Mouse (Mus musculus) lung, embryonic 14.5 days (tissue): ENCODE data around the gene Gfra1. TPM values are rescaled to one million over a fixed set of nuclear protein-coding genes. Genes with fewer than 3 reads are reported as not detected.

Experiments
- ATAC-seq: fragments of 200-750 bp; cut with Nextera tagmentation; 2 replicates; pipeline ENCODE4 v1.8.0; 2017; ENCODE audit warnings: mild to moderate bottlenecking, moderate TSS enrichment, moderate library complexity; ENCODE audit not compliant: insufficient read depth
- DNase-seq: peaks from one replicate; pipeline ENCODE4 v3.0.0-alpha.2; 2015
- H3K27ac ChIP-seq: fragments of 300-500 bp; sonication (generic); 2 replicates; pipeline ENCODE4 v1.5.1; 2014; ENCODE audit warnings: low read depth, mild to moderate bottlenecking, moderate library complexity
- H3K27me3 ChIP-seq: fragments of 300-500 bp; sonication (generic); 2 replicates; pipeline ENCODE4 v1.6.1; 2014; ENCODE audit warnings: low read length, control low read depth; ENCODE audit not compliant: insufficient read depth
- H3K36me3 ChIP-seq: fragments of 300-500 bp; sonication (generic); 2 replicates; pipeline ENCODE4 v1.6.1; 2014; ENCODE audit warnings: control low read depth; ENCODE audit not compliant: insufficient read depth
- H3K4me1 ChIP-seq: fragments of 300-500 bp; sonication (generic); 2 replicates; pipeline ENCODE4 v1.6.1; 2014; ENCODE audit warnings: antibody characterized with exemption, control low read depth; ENCODE audit not compliant: insufficient read depth
- H3K4me2 ChIP-seq: fragments of 300-500 bp; sonication (generic); 2 replicates; pipeline ENCODE4 v1.6.1; 2014; ENCODE audit warnings: mild to moderate bottlenecking
- H3K4me3 ChIP-seq: fragments of 300-500 bp; sonication (generic); 2 replicates; pipeline ENCODE4 v1.5.1; 2014; ENCODE audit warnings: low read depth, low read length
- H3K9ac ChIP-seq: fragments of 300-500 bp; sonication (generic); 2 replicates; pipeline ENCODE4 v1.6.1; 2014
- H3K9me3 ChIP-seq: fragments of 300-500 bp; sonication (generic); 2 replicates; pipeline ENCODE4 v1.6.1; 2016; ENCODE audit warnings: low read depth, low read length, control low read depth
- CTCF ChIP-seq: IDR thresholded peaks from 2 replicates; pipeline ENCODE4 v1.5.1; 2016; ENCODE audit warnings: antibody characterized with exemption, low read depth
- WGBS: fragments of 180-500 bp; shearing (Covaris S2); extraction: QIAGEN DNeasy Blood & Tissue Kit; methylation state at CpG from one replicate; pipeline ENCODE4 v1.1.7; 2014; 5-methylcytosine and 5-hydroxymethylcytosine counted together
- polyA plus RNA-seq: library from polyadenylated mRNA; unstranded; fragments of >200 nt; fragmentation: Nextera tagmentation; extraction: Ambion mirVana; gene quantifications from 2 replicates; pipeline ENCODE4 v1.2.1, GENCODE M21; 2014

The Gfra1 gene
- polyA plus RNA-seq, 1 experiment from 2014 or later = 6.7 TPM

- no peak overlapping the region for H3K4me2 ChIP-seq
- H3K27ac ChIP-seq = no peak overlapping the region
- no peaks in the 10 kb centered on the region for H3K4me1 ChIP-seq
- no peak overlapping the region for H3K4me3 ChIP-seq
- H3K9ac ChIP-seq = no peak overlapping the region
- no peaks in the 10 kb centered on the region for H3K9me3 ChIP-seq
- DNase-seq = no peak
- ATAC-seq = no peak
- 80% methylated on average over 4 of the region's 4 CpGs for WGBS
- no peaks in the 10 kb centered on the region for H3K27me3 ChIP-seq
- no peak for TF ChIP-seq CTCF
- no peaks in the 10 kb centered on the region for H3K36me3 ChIP-seq
Observed at GRCm38 (mm10) chr19:58428546-58428945, 27.2 kb downstream of the Gfra1 start.

DNA sequence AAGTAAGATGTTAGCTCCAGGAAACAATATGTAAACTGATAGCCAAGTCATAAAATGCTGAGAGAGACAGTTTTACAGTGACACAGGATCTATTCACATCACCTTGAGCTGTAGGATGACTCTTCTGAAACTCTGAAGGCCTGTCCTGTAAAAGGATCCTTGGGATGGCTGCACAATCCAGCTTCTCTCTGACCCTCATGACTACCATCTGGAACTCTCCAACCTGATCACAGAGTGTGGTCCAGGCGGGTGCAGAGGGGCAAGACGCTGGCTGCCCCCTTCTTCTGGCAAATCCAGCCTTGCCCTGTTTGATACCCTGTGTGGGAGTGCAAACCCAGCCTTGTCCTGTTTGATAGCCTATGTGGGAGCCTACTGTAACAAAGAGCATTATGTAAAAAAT is 28.4 kb downstream of the Gfra1 start:
- no peaks in the 10 kb centered on the region for H3K4me1 ChIP-seq
- no peak for DNase-seq
- H3K4me3 ChIP-seq = no peak overlapping the region
- H3K9me3 ChIP-seq = no peaks in the 10 kb centered on the region
- H3K9ac ChIP-seq = no peak overlapping the region
- H3K27me3 ChIP-seq = no peaks in the 10 kb centered on the region
- TF ChIP-seq CTCF = no peak
- WGBS = 87% methylated on average over 2 of the region's 2 CpGs
- no peaks in the 10 kb centered on the region for H3K36me3 ChIP-seq
- ATAC-seq = no peak
- H3K27ac ChIP-seq = no peak overlapping the region
- no peak overlapping the region for H3K4me2 ChIP-seq

DNA sequence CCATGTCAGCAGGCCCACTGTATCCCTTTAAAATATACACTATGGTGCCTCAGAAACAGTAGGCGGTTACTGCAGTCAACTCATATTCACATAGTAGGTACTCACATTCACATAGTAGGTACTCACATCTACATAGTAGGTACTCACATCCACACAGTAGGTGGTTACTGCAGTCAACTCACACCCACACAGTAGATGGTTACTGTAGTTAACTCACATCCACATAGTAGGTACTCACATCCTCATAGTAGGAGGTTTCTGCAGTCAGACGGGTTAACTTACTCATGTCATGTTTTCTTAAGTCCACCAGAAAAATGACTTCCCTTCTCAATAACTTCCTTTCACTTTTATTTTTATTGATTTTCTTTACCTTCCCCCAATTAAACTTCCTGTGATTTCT is 30.8 kb downstream of the Gfra1 start:
- 77% methylated on average over 2 of the region's 2 CpGs for WGBS
- DNase-seq = no peak
- H3K4me3 ChIP-seq = no peak overlapping the region

GRCm38 (mm10) chr19:58424179-58424578 is 31.5 kb downstream of the Gfra1 start:
- Histone ChIP-seq H3K27ac (no peak overlapping the region), H3K36me3 (no peaks in the 10 kb centered on the region), H3K4me3 (no peak overlapping the region), H3K4me2 (no peak overlapping the region), H3K27me3 (no peaks in the 10 kb centered on the region), H3K9ac (no peak overlapping the region), H3K4me1 (peaks cover 8% of the 10 kb centered on the region), H3K9me3 (no peaks in the 10 kb centered on the region)
- ATAC-seq (no peak), DNase-seq (peak; percentile 25)
- TF ChIP-seq CTCF = no peak
- 52% methylated on average over 3 of the region's 3 CpGs for WGBS

More for the DNA sequence above, 30.8 kb downstream of the Gfra1 start:
- ATAC-seq = no peak
- 0 out of 2 replicates have a peak, but pooled peaks cover under 1% of the 10 kb centered on the region for H3K4me1 ChIP-seq
- TF ChIP-seq CTCF = no peak
- H3K36me3 ChIP-seq = no peaks in the 10 kb centered on the region
- H3K9me3 ChIP-seq = no peaks in the 10 kb centered on the region
- no peak overlapping the region for H3K4me2 ChIP-seq
- H3K9ac ChIP-seq = no peak overlapping the region
- no peaks in the 10 kb centered on the region for H3K27me3 ChIP-seq
- no peak overlapping the region for H3K27ac ChIP-seq

DNA sequence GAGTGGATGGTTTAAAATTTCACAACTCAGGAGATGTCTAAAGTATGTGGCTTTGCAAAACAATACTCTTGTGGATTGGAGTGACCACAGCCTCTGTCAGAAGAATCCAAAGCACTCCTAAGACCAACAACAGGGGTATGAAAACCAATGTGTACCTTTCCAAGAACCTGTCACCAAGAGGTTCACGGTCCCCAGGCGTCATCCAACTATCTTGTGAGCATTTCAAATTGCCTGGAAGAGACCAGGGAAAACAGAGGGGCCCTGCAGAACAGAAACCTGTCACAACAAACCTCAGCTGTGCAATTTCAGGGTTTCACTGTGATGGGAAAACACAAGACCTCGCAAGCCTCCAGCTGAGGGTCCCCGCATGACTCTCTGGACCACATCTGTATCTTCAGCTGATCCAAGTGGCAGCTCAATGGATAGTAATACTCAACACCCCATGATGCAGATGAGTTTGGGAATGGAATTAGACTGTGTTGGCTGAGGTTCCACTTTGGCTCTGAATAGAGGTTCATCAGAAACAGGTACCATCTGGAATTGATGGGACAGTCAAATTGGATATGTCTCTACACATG is 32.7 kb downstream of the Gfra1 start:
- 86% methylated on average over 4 of the region's 4 CpGs for WGBS

DNA sequence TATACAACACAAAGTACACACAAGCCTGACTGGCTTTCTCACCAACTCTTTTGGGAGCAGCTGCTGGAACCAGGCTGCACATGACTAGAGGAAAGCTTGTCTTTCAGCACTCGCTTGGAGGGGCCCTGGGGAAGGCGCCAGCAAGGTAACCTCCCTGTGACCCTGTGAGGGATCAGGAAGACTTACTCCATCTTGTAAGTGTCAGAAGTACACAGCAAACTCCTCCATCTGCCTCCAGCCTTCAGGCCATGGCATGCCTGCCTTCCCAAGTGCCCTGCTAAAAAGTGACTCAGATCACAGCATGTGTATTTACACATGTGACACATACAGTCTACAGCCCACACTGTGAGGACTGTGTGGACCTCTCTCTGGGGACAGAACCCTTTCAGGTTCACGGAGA is 36.0 kb downstream of the Gfra1 start:
- peak overlapping the region; percentile 60 for H3K27ac ChIP-seq
- ATAC-seq (peak; percentile 86), DNase-seq (peak; percentile 77)

More for the DNA sequence above, 32.7 kb downstream of the Gfra1 start:
- Histone ChIP-seq H3K9me3 (no peaks in the 10 kb centered on the region), H3K4me3 (no peak overlapping the region), H3K4me2 (no peak overlapping the region), H3K36me3 (no peaks in the 10 kb centered on the region), H3K27ac (no peak overlapping the region), H3K9ac (no peak overlapping the region), H3K27me3 (no peaks in the 10 kb centered on the region), H3K4me1 (peaks cover 9% of the 10 kb centered on the region)
- no peak for TF ChIP-seq CTCF
- ATAC-seq (no peak), DNase-seq (no peak)

DNA sequence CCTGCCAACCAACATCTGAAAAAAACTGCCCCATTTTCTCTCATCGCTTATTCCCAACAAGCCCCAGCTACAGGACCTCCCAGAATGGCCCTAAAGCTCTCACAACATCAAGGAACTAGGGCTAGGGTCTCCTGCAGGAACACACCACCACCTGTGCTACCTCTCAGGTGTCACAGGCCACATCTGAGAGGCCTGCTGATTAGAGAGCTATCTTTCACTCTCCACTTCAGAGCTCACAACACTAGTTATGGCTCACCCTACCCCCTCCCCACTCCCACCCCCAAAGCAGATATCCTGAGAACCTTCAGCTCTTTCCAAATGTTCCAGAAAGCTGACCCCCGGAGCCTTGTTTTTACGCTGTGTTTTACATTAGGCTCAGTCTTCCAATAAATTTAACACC is 36.4 kb downstream of the Gfra1 start:
- no peaks in the 10 kb centered on the region for H3K27me3 ChIP-seq
- H3K4me3 ChIP-seq = no peak overlapping the region
- H3K9me3 ChIP-seq = no peaks in the 10 kb centered on the region
- peaks cover 9% of the 10 kb centered on the region for H3K4me1 ChIP-seq
- no peaks in the 10 kb centered on the region for H3K36me3 ChIP-seq
- WGBS = 24% methylated on average over 3 of the region's 3 CpGs
- H3K4me2 ChIP-seq = no peak overlapping the region
- peak overlapping the region; percentile 60; the same call in 1 of the 2 replicates for H3K27ac ChIP-seq
- H3K9ac ChIP-seq = no peak overlapping the region
- ATAC-seq (peak; percentile 32; the same call in 1 of the 2 replicates), DNase-seq (no peak)
- no peak for TF ChIP-seq CTCF

More for the DNA sequence above, 36.0 kb downstream of the Gfra1 start:
- Histone ChIP-seq H3K4me2 (no peak overlapping the region), H3K9ac (no peak overlapping the region), H3K27me3 (no peaks in the 10 kb centered on the region), H3K9me3 (no peaks in the 10 kb centered on the region), H3K36me3 (no peaks in the 10 kb centered on the region), H3K4me3 (no peak overlapping the region), H3K4me1 (peaks cover 9% of the 10 kb centered on the region)
- no peak for TF ChIP-seq CTCF
- WGBS = 12% methylated on average over 3 of the region's 3 CpGs
